Mouse (Mus musculus) liver, embryonic 14.5 days (tissue): ENCODE measurements around the gene Mms22l. TPM values are rescaled to one million over a fixed set of nuclear protein-coding genes. Genes with fewer than 3 reads are reported as not detected.
"Not testable (repeated sequence)": the region's sequence is repeated elsewhere in the genome, so short reads cannot be mapped to it uniquely, and the experiment has no call there.

ENCODE experiments used
- ATAC-seq: fragments of 200-750 bp; cut with Nextera tagmentation; 2 replicates; pipeline ENCODE4 v1.8.0; 2017; ENCODE audit warnings: moderate number of reproducible peaks, mild to moderate bottlenecking, moderate library complexity; ENCODE audit not compliant: insufficient read depth
- DNase-seq, 3 experiments: peaks; one replicate each; pipeline ENCODE4 v3.0.0-alpha.2; 2012 to 2013; ENCODE audit warnings: low read depth in 3 of 3, low spot score in 3 of 3
- H3K27ac ChIP-seq: fragments of 300-500 bp; sonication (generic); 2 replicates; pipeline ENCODE4 v1.5.1; 2014; ENCODE audit warnings: moderate library complexity, mild to moderate bottlenecking, control low read depth, inconsistent platforms
- H3K27me3 ChIP-seq: fragments of 300-500 bp; sonication (generic); 2 replicates; pipeline ENCODE4 v1.6.1; 2014; ENCODE audit warnings: mild to moderate bottlenecking, low read length, moderate library complexity; ENCODE audit not compliant: control insufficient read depth, insufficient read depth
- H3K36me3 ChIP-seq: fragments of 300-500 bp; sonication (generic); replicated peaks from 2 replicates; pipeline ENCODE4 v1.6.1; 2014; ENCODE audit warnings: low read depth; ENCODE audit not compliant: control insufficient read depth, insufficient read depth
- H3K4me1 ChIP-seq, 2 experiments: fragments of 200-500 bp in 1 of 2; fragments of 300-500 bp in 1 of 2; sonication (generic) in 1 of 2; replicated peaks; 2 replicates each; pipeline ENCODE4 v1.6.1; 2012 to 2014; ENCODE audit warnings: antibody characterized with exemption in 1 of 2, inconsistent platforms in 1 of 2, low read length in 1 of 2; ENCODE audit not compliant: control insufficient read depth in 2 of 2, insufficient read depth in 2 of 2
- H3K4me2 ChIP-seq: fragments of 300-500 bp; sonication (generic); 2 replicates; pipeline ENCODE4 v1.6.1; 2014; ENCODE audit warnings: low read depth, mild to moderate bottlenecking, control low read depth, moderate library complexity
- H3K4me3 ChIP-seq, 2 experiments: fragments of 200-500 bp in 1 of 2; fragments of 300-500 bp in 1 of 2; sonication (generic) in 1 of 2; 2 replicates each; pipeline ENCODE4 v1.5.1; 2012 to 2014; ENCODE audit warnings: low read depth in 2 of 2, low read length in 2 of 2, mild to moderate bottlenecking in 2 of 2, control low read depth in 1 of 2, inconsistent platforms in 1 of 2, moderate library complexity in 1 of 2; ENCODE audit not compliant: insufficient read depth in 1 of 2
- H3K9ac ChIP-seq: fragments of 300-500 bp; sonication (generic); replicated peaks from 2 replicates; pipeline ENCODE4 v1.6.1; 2014; ENCODE audit warnings: mild to moderate bottlenecking, control low read depth, moderate library complexity
- H3K9me3 ChIP-seq: fragments of 300-500 bp; sonication (generic); 2 replicates; pipeline ENCODE4 v1.6.1; 2016; ENCODE audit warnings: low read length, mixed read lengths; ENCODE audit not compliant: control insufficient read depth
- EP300 ChIP-seq: IDR thresholded peaks from 2 replicates; pipeline ENCODE4 v1.6.1; 2016; ENCODE audit warnings: antibody characterized with exemption, low read depth
- WGBS: fragments of 180-500 bp; shearing (Covaris S2); extraction: QIAGEN DNeasy Blood & Tissue Kit; methylation state at CpG from one replicate; pipeline ENCODE4 v1.1.7; 2014; ENCODE audit not compliant: insufficient replicate concordance; 5-methylcytosine and 5-hydroxymethylcytosine counted together
- polyA plus RNA-seq, 2 experiments: library from polyadenylated mRNA; depleted of rRNA in 1 of 2; stranded (reverse) in 1 of 2; unstranded in 1 of 2; fragments of >200 nt; fragmentation: Nextera tagmentation in 1 of 2; extraction: Ambion mirVana in 1 of 2; gene quantifications; 2 replicates each; pipeline versions ENCODE4 v1.2.1 to v1.2.3; 2012 to 2014

Gene Mms22l
- polyA plus RNA-seq, 2 experiments, result 17.0 to 20.1 TPM

GRCm38 (mm10) chr4:24644735-24645134 is 148.5 kb downstream of the Mms22l start:
- peaks cover 0 to 14% of the 10 kb centered on the region in 2 experiments; a peak in 3 of 4 replicates for H3K4me1 ChIP-seq
- 40% methylated on average over 6 of the region's 8 CpGs for WGBS
- TF ChIP-seq EP300, result peak; percentile 44
- not testable (repeated sequence) for H3K9me3 ChIP-seq, H3K36me3 ChIP-seq, H3K27me3 ChIP-seq
- ATAC-seq (peak; percentile 98), DNase-seq (peak; percentile 12 to 22 (median 19))
- peak overlapping the region; percentile 44 for H3K4me2 ChIP-seq
- peak overlapping the region; percentile 63 for H3K9ac ChIP-seq
- peak overlapping the region; percentile 42 to 70 for H3K4me3 ChIP-seq
- H3K27ac ChIP-seq, result peak overlapping the region; percentile 72; the same call in 1 of the 2 replicates
